Mouse (Mus musculus) bone marrow, adult 2 months (tissue): ENCODE results near the gene Abcb8. TPM values are rescaled to one million over a fixed set of nuclear protein-coding genes. Genes with fewer than 3 reads are reported as not detected.
"Not testable (repeated sequence)": the region's sequence is repeated elsewhere in the genome, so short reads cannot be mapped to it uniquely, and the experiment has no call there.

ENCODE experiments used
- H3K27ac ChIP-seq: fragments of 200-500 bp; 2 replicates; pipeline ENCODE4 v1.5.1; 2012; ENCODE audit warnings: low read depth, mild to moderate bottlenecking, control low read depth, inconsistent platforms, low read length; ENCODE audit not compliant: control insufficient read depth, poor library complexity, insufficient read depth
- H3K4me1 ChIP-seq: fragments of 200-500 bp; 2 replicates; pipeline ENCODE4 v1.6.1; 2011; ENCODE audit warnings: low read length; ENCODE audit not compliant: control insufficient read depth, insufficient read depth
- H3K4me3 ChIP-seq: fragments of 200-500 bp; replicated peaks from 2 replicates; pipeline ENCODE3; 2011; ENCODE audit warnings: mild to moderate bottlenecking, low read depth, low read length, control low read depth; ENCODE audit not compliant: control insufficient read depth
- CTCF ChIP-seq: fragments of 200-500 bp; IDR thresholded peaks from 2 replicates; pipeline ENCODE4 v1.5.1; 2011; ENCODE audit warnings: low read length, control low read depth; ENCODE audit not compliant: control insufficient read depth, insufficient read depth
- POLR2A ChIP-seq: fragments of 200-500 bp; IDR thresholded peaks from 2 replicates; pipeline ENCODE4 v1.6.1; 2011; ENCODE audit warnings: low read depth, mild to moderate bottlenecking, control low read depth, low read length, borderline replicate concordance; ENCODE audit not compliant: control insufficient read depth
- WGBS: fragments of 180-500 bp; shearing (Covaris S2); methylation state at CpG from one replicate; pipeline ENCODE4 v1.1.7; 2018; 5-methylcytosine and 5-hydroxymethylcytosine counted together
- polyA plus RNA-seq: library from polyadenylated mRNA; stranded (reverse); fragments of >200 nt; gene quantifications from 2 replicates; pipeline ENCODE4 v1.2.4, GENCODE M21; 2011; ENCODE audit warnings: low replicate concordance; ENCODE audit not compliant: missing spikeins, insufficient read depth, insufficient read length

The Abcb8 gene
- polyA plus RNA-seq, 1 experiment = 11.2 TPM

GRCm38 (mm10) chr5:24394165-24394894 lies 867 bp downstream of the Abcb8 start:
- 2% methylated on average over 36 of the region's 36 CpGs for WGBS
- TF ChIP-seq POLR2A = peak; percentile 60; the same call in 1 of the 2 replicates
- peak; percentile 38; the same call in 1 of the 2 replicates for TF ChIP-seq CTCF
- H3K27ac ChIP-seq = peak overlapping the region; percentile 61
- no peaks in the 10 kb centered on the region; the same call in 1 of the 2 replicates for H3K4me1 ChIP-seq
- H3K4me3 ChIP-seq = peak overlapping the region; percentile 86

GRCm38 (mm10) chr5:24396254-24396653 lies 2.8 kb downstream of the Abcb8 start:
- not testable (repeated sequence) for H3K4me3 ChIP-seq, H3K4me1 ChIP-seq, H3K27ac ChIP-seq
- 79% methylated on average over 6 of the region's 6 CpGs for WGBS

GRCm38 (mm10) chr5:24399686-24400085 lies 6.2 kb downstream of the Abcb8 start:
- no peak for TF ChIP-seq CTCF
- no peak for TF ChIP-seq POLR2A
- 88% methylated on average over 10 of the region's 10 CpGs for WGBS
- H3K4me1 ChIP-seq = no peaks in the 10 kb centered on the region
- H3K27ac ChIP-seq = no peak overlapping the region
- H3K4me3 ChIP-seq = no peak overlapping the region

- H3K27ac ChIP-seq = no peak overlapping the region
- TF ChIP-seq POLR2A (no peak), CTCF (no peak)
- H3K4me3 ChIP-seq = no peak overlapping the region
- H3K4me1 ChIP-seq = no peaks in the 10 kb centered on the region
- WGBS = 90% methylated on average over 11 of the region's 11 CpGs
Measured at GRCm38 (mm10) chr5:24400362-24400761, 6.9 kb downstream of the Abcb8 start.

GRCm38 (mm10) chr5:24400911-24401605 lies 7.6 kb downstream of the Abcb8 start:
- WGBS = 85% methylated on average over 5 of the region's 5 CpGs
- Histone ChIP-seq H3K4me3 (no peak overlapping the region), H3K4me1 (no peaks in the 10 kb centered on the region), H3K27ac (no peak overlapping the region)
- TF ChIP-seq CTCF (no peak), POLR2A (no peak)

- TF ChIP-seq CTCF = no peak
- no peak for TF ChIP-seq POLR2A
- 84% methylated on average over 9 of the region's 9 CpGs for WGBS
Measured at GRCm38 (mm10) chr5:24401969-24402368, 8.5 kb downstream of the Abcb8 start.

GRCm38 (mm10) chr5:24404594-24405360 lies 11.3 kb downstream of the Abcb8 start:
- 63% methylated on average over 6 of the region's 6 CpGs for WGBS

More at GRCm38 (mm10) chr5:24401969-24402368, 8.5 kb downstream of the Abcb8 start:
- no peak overlapping the region for H3K27ac ChIP-seq
- H3K4me3 ChIP-seq = no peak overlapping the region
- H3K4me1 ChIP-seq = no peaks in the 10 kb centered on the region

GRCm38 (mm10) chr5:24405389-24405876 lies 12.0 kb downstream of the Abcb8 start:
- WGBS = 79% methylated on average over 3 of the region's 3 CpGs
- no peak for TF ChIP-seq POLR2A
- no peak for TF ChIP-seq CTCF
- Histone ChIP-seq H3K4me3 (no peak overlapping the region), H3K27ac (no peak overlapping the region), H3K4me1 (no peaks in the 10 kb centered on the region)

More at GRCm38 (mm10) chr5:24404594-24405360, 11.3 kb downstream of the Abcb8 start:
- no peak overlapping the region for H3K4me3 ChIP-seq
- no peaks in the 10 kb centered on the region for H3K4me1 ChIP-seq
- H3K27ac ChIP-seq = no peak overlapping the region
- TF ChIP-seq POLR2A = no peak
- no peak for TF ChIP-seq CTCF

GRCm38 (mm10) chr5:24408651-24409050 lies 15.2 kb downstream of the Abcb8 start:
- Histone ChIP-seq H3K4me3 (no peak overlapping the region), H3K27ac (no peak overlapping the region), H3K4me1 (no peaks in the 10 kb centered on the region)
- TF ChIP-seq CTCF (no peak), POLR2A (no peak)
- WGBS = 85% methylated on average over 13 of the region's 13 CpGs
